Mouse (Mus musculus) T-helper 2 cell (primary cell): ENCODE measurements around the gene Vmn1r104.
"Not testable (repeated sequence)": the region's sequence is repeated elsewhere in the genome, so short reads cannot be mapped to it uniquely, and the experiment has no call there.

Experiments
- in situ Hi-C: fragments of 300-600 bp; cut with MboI, MseI; formaldehyde crosslinking; loops from one replicate; pipeline ENCODE4 v1.15.1; 2025; ENCODE audit warnings: high pct_unique_total_duplicates

Gene Vmn1r104

DNA sequence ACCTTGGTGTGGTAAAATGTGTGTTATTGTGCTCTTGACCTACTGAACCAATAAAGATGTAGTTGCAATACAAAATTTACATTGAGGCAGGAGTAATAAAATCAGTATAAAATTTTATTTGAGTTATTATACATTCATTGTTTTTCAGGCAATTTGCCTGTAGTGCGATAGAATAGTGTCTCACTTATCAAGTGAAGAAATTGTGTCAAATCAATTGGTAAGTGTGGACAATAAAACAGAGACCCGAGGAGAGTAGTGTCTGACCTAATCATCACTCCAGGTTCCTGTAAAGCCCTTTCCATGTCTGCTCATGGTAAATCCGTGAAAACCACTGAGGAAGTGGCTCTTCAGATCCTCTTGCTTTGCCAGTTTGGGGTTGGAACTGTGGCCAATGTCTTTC is at the start of gene Vmn1r104:
TSS of gene Vmn1r104 (plus strand) at position 301 of the 400 bp plus-strand sequence.
- in situ Hi-C loops, result not testable (repeated sequence)

DNA sequence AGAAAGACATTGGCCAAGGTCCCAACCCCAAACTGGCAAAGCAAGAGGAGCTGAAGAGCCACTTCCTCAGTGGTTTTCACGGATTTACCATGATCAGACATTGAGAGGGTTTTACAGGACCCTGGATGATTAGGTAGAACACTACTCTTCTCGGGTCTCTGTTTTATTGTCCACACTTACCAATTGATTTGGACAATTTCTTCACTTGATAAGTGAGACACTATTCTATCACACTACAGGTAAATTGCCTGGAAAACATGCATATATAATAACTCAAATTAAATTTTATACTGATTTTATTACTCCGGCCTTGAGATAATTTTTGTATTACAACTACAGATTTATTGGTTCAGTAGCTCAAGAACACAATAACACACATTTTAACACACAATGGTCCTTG is 23.2 kb upstream of the Vmn1r104 start, which contains the start of gene Vmn1r103:
TSS of gene Vmn1r103 (minus strand) at position 101 of the 400 bp plus-strand sequence.
- in situ Hi-C loops, result not testable (repeated sequence)

DNA sequence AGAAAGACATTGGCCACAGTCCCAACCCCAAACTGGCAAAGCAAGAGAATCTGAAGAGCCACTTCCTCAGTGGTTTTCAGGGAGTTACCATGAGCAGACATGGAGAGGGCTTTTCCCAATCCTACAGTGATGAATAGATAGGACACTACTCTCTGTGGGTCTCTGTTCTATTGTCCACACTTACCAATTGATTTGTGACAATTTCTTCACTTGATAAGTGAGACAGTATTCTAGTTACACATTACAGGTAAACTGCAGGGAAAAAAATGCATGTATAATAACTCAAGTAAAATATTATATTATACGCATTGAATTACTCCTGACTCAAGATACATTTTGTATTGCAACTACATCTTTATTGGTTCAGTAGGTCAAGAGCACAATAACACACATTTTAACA is 12.0 kb downstream of the Vmn1r104 start, which contains the start of gene Gm5726:
TSS of gene Gm5726 (minus strand) at position 101 of the 400 bp plus-strand sequence.
- in situ Hi-C loops, result not testable (repeated sequence)

- in situ Hi-C loops, result not testable (repeated sequence)
These were observed 42.5 kb downstream of the Vmn1r104 start, which contains the start of gene Gm4141 for GRCm38 (mm10) chr7:20576141-20576540. TSS of gene Gm4141 (minus strand) at chr7:20576241.
